Mouse (Mus musculus) heart, embryonic 10.5 days (tissue): ENCODE results near the gene Cracr2a. TPM values are rescaled to one million over a fixed set of nuclear protein-coding genes. Genes with fewer than 3 reads are reported as not detected.

Experiments
- polyA plus RNA-seq: library from polyadenylated mRNA; unstranded; fragments of >200 nt; fragmentation: Nextera tagmentation; extraction: Ambion mirVana; gene quantifications from 2 replicates; pipeline ENCODE4 v1.2.1, GENCODE M21; 2016

The Cracr2a gene
- polyA plus RNA-seq, 1 experiment from 2014 or later, result 1.7 TPM

Other genes starting within 250 kb of the Cracr2a start
- 19.1 and 22.7 TPM in 2 replicates for gene Parp11, start 114.5 kb upstream of the Cracr2a start, polyA plus RNA-seq
- 2.0 and 2.9 TPM in 2 replicates for gene Prmt8, start 208.1 kb downstream of the Cracr2a start, polyA plus RNA-seq